Mouse (Mus musculus) midbrain, embryonic 14.5 days (tissue): ENCODE measurements at regions not wholly inside any gene's neighbourhood (a gene's known extent, or its start where the extent isn't known, plus 50 kb on each side); places are given as distances from the start of the nearest gene placed in this dataset.
A peak's percentile ranks its signal among the peaks of the same experiment; 100 is the strongest.

ENCODE experiments used
- ATAC-seq: fragments of 200-750 bp; cut with Nextera tagmentation; 2 replicates; pipeline ENCODE4 v1.8.0; 2017; ENCODE audit warnings: moderate number of reproducible peaks, moderate library complexity; ENCODE audit not compliant: low FRiP score, low TSS enrichment
- DNase-seq: peaks from one replicate; pipeline ENCODE4 v3.0.0-alpha.2; 2015
- H3K27ac ChIP-seq: fragments of 300-500 bp; sonication (generic); replicated peaks from 2 replicates; pipeline ENCODE4 v1.5.1; 2014; ENCODE audit warnings: mild to moderate bottlenecking, low read depth, low read length, moderate library complexity
- H3K27me3 ChIP-seq: fragments of 300-500 bp; sonication (generic); 2 replicates; pipeline ENCODE4 v1.6.1; 2014; ENCODE audit warnings: low read length, control low read depth, mixed read lengths; ENCODE audit not compliant: control insufficient read depth, insufficient read depth
- H3K36me3 ChIP-seq: fragments of 300-500 bp; sonication (generic); 2 replicates; pipeline ENCODE4 v1.6.1; 2014; ENCODE audit warnings: low read length, control low read depth; ENCODE audit not compliant: control insufficient read depth, insufficient read depth
- H3K4me1 ChIP-seq: fragments of 300-500 bp; sonication (generic); 2 replicates; pipeline ENCODE4 v1.6.1; 2014; ENCODE audit warnings: mild to moderate bottlenecking, antibody characterized with exemption, low read length, control low read depth; ENCODE audit not compliant: control insufficient read depth, insufficient read depth
- H3K4me2 ChIP-seq: fragments of 300-500 bp; sonication (generic); 2 replicates; pipeline ENCODE4 v1.6.1; 2014; ENCODE audit warnings: mild to moderate bottlenecking, low read length, moderate library complexity
- H3K4me3 ChIP-seq: fragments of 300-500 bp; sonication (generic); replicated peaks from 2 replicates; pipeline ENCODE4 v1.5.1; 2014; ENCODE audit warnings: low read depth, low read length
- H3K9ac ChIP-seq: fragments of 300-500 bp; sonication (generic); replicated peaks from 2 replicates; pipeline ENCODE4 v1.6.1; 2014; ENCODE audit warnings: mild to moderate bottlenecking, low read length, moderate library complexity
- H3K9me3 ChIP-seq: fragments of 300-500 bp; sonication (generic); 2 replicates; pipeline ENCODE4 v1.6.1; 2016; ENCODE audit warnings: low read length, control low read depth, mixed read lengths; ENCODE audit not compliant: control insufficient read depth
- WGBS: fragments of 180-500 bp; shearing (Covaris S2); extraction: QIAGEN DNeasy Blood & Tissue Kit; methylation state at CpG from one replicate; pipeline ENCODE4 v1.1.7; 2014; 5-methylcytosine and 5-hydroxymethylcytosine counted together

- Histone ChIP-seq H3K9ac (no peak overlapping the region), H3K27ac (no peak overlapping the region), H3K4me2 (no peak overlapping the region), H3K36me3 (no peaks in the 10 kb centered on the region), H3K4me1 (no peaks in the 10 kb centered on the region), H3K27me3 (no peaks in the 10 kb centered on the region), H3K4me3 (no peak overlapping the region), H3K9me3 (no peaks in the 10 kb centered on the region)
- DNase-seq: no peak
- WGBS: 88% methylated on average over 2 of the region's 2 CpGs
- no peak for ATAC-seq
Measured at GRCm38 (mm10) chr1:150160314-150160713, 60.5 kb downstream of the Ptgs2 start.

GRCm38 (mm10) chr1:150164890-150165596 lies 65.2 kb downstream of the Ptgs2 start:
- Histone ChIP-seq H3K4me3 (no peak overlapping the region), H3K4me2 (no peak overlapping the region), H3K36me3 (no peaks in the 10 kb centered on the region), H3K4me1 (no peaks in the 10 kb centered on the region), H3K9ac (no peak overlapping the region), H3K9me3 (no peaks in the 10 kb centered on the region), H3K27ac (no peak overlapping the region), H3K27me3 (no peaks in the 10 kb centered on the region)
- DNase-seq (peak; percentile 2), ATAC-seq (no peak; the same call in 1 of the 2 replicates)
- WGBS: 73% methylated on average over 17 of the region's 17 CpGs

- ATAC-seq (no peak), DNase-seq (no peak)
- Histone ChIP-seq H3K4me3 (no peak overlapping the region), H3K4me2 (no peak overlapping the region), H3K27me3 (no peaks in the 10 kb centered on the region), H3K27ac (no peak overlapping the region), H3K4me1 (no peaks in the 10 kb centered on the region), H3K9ac (no peak overlapping the region), H3K36me3 (no peaks in the 10 kb centered on the region), H3K9me3 (no peaks in the 10 kb centered on the region)
- WGBS: 85% methylated on average over 7 of the region's 7 CpGs
Measured at GRCm38 (mm10) chr1:150165597-150165973, 65.8 kb downstream of the Ptgs2 start.

- no peak overlapping the region for H3K9ac ChIP-seq
- H3K4me3 ChIP-seq: no peak overlapping the region
Measured at GRCm38 (mm10) chr1:150167172-150167571, 67.3 kb downstream of the Ptgs2 start.

GRCm38 (mm10) chr1:150174204-150174603 lies 74.4 kb downstream of the Ptgs2 start:
- no peak for ATAC-seq
- Histone ChIP-seq H3K9me3 (no peaks in the 10 kb centered on the region), H3K4me1 (no peaks in the 10 kb centered on the region), H3K9ac (no peak overlapping the region), H3K36me3 (no peaks in the 10 kb centered on the region), H3K4me2 (no peak overlapping the region), H3K27me3 (no peaks in the 10 kb centered on the region), H3K4me3 (no peak overlapping the region), H3K27ac (no peak overlapping the region)
- 85% methylated on average over 3 of the region's 3 CpGs for WGBS
- no peak for DNase-seq

More at GRCm38 (mm10) chr1:150167172-150167571, 67.3 kb downstream of the Ptgs2 start:
- ATAC-seq: no peak
- no peak for DNase-seq
- Histone ChIP-seq H3K4me1 (no peaks in the 10 kb centered on the region), H3K27me3 (no peaks in the 10 kb centered on the region), H3K36me3 (no peaks in the 10 kb centered on the region), H3K27ac (no peak overlapping the region), H3K4me2 (no peak overlapping the region), H3K9me3 (no peaks in the 10 kb centered on the region)

GRCm38 (mm10) chr1:150177029-150177740 lies 77.4 kb downstream of the Ptgs2 start:
- Histone ChIP-seq H3K9me3 (no peaks in the 10 kb centered on the region), H3K27ac (no peak overlapping the region), H3K4me3 (no peak overlapping the region), H3K36me3 (no peaks in the 10 kb centered on the region), H3K4me2 (no peak overlapping the region), H3K27me3 (no peaks in the 10 kb centered on the region), H3K4me1 (no peaks in the 10 kb centered on the region), H3K9ac (no peak overlapping the region)
- DNase-seq (no peak), ATAC-seq (no peak)
- WGBS: 90% methylated on average over 1 of the region's 1 CpGs

GRCm38 (mm10) chr1:150202022-150202421 lies 102.2 kb downstream of the Ptgs2 start:
- H3K36me3 ChIP-seq: no peaks in the 10 kb centered on the region
- no peak overlapping the region for H3K27ac ChIP-seq
- ATAC-seq (no peak), DNase-seq (no peak)
- H3K27me3 ChIP-seq: no peaks in the 10 kb centered on the region
- 94% methylated on average over 2 of the region's 2 CpGs for WGBS
- H3K9ac ChIP-seq: no peak overlapping the region
- no peaks in the 10 kb centered on the region for H3K4me1 ChIP-seq
- no peak overlapping the region for H3K4me3 ChIP-seq
- no peak overlapping the region for H3K4me2 ChIP-seq
- no peaks in the 10 kb centered on the region for H3K9me3 ChIP-seq

GRCm38 (mm10) chr1:150212454-150212853 lies 106.8 kb upstream of the Pdc start:
- no peak overlapping the region for H3K27ac ChIP-seq
- no peak overlapping the region for H3K9ac ChIP-seq
- ATAC-seq: no peak
- H3K4me1 ChIP-seq: no peaks in the 10 kb centered on the region
- H3K9me3 ChIP-seq: no peaks in the 10 kb centered on the region
- H3K4me3 ChIP-seq: no peak overlapping the region
- DNase-seq: no peak
- no peaks in the 10 kb centered on the region for H3K27me3 ChIP-seq
- H3K36me3 ChIP-seq: no peaks in the 10 kb centered on the region
- H3K4me2 ChIP-seq: no peak overlapping the region

- Histone ChIP-seq H3K4me3 (no peak overlapping the region), H3K27ac (no peak overlapping the region), H3K4me2 (no peak overlapping the region), H3K9me3 (no peaks in the 10 kb centered on the region), H3K9ac (no peak overlapping the region), H3K4me1 (no peaks in the 10 kb centered on the region), H3K36me3 (no peaks in the 10 kb centered on the region), H3K27me3 (no peaks in the 10 kb centered on the region)
- DNase-seq (no peak), ATAC-seq (no peak)
- 89% methylated on average over 3 of the region's 3 CpGs for WGBS
Measured at GRCm38 (mm10) chr1:150216672-150217071, 102.5 kb upstream of the Pdc start.
